Mouse (Mus musculus): Measurements from ENCODE around the gene Sh3glb1.
A peak's percentile ranks its signal among the peaks of the same experiment; 100 is the strongest.
"Not testable (repeated sequence)": the region's sequence is repeated elsewhere in the genome, so short reads cannot be mapped to it uniquely, and the experiment has no call there.

Gene Sh3glb1

GRCm38 (mm10) chr3:144719901-144720747 is at the start of gene Sh3glb1:
TSS of gene Sh3glb1 (minus strand) at chr3:144720335.
- DNase-seq (ENCODE audit: low read depth in 2 of 2, low spot score in 2 of 2): peak; percentile 98 to 99

- no peak for DNase-seq (ENCODE audit: low read depth in 2 of 2, low spot score in 2 of 2)
These were observed 45.0 kb upstream of the Sh3glb1 start for GRCm38 (mm10) chr3:144765161-144765560.

- DNase-seq (ENCODE audit: low read depth in 2 of 2, low spot score in 2 of 2): no peak
These were observed 41.3 kb upstream of the Sh3glb1 start for GRCm38 (mm10) chr3:144761454-144761853.

- no peak for DNase-seq (ENCODE audit: low read depth in 2 of 2, low spot score in 2 of 2)
These were observed 40.6 kb upstream of the Sh3glb1 start, which contains the start of gene Clca3a1 for GRCm38 (mm10) chr3:144760592-144761309. TSS of gene Clca3a1 (minus strand) at chr3:144760977.

GRCm38 (mm10) chr3:144759719-144760118 is 39.6 kb upstream of the Sh3glb1 start:
- DNase-seq (ENCODE audit: low read depth in 2 of 2, low spot score in 2 of 2): no peak

GRCm38 (mm10) chr3:144756103-144756502 is 36.0 kb upstream of the Sh3glb1 start:
- DNase-seq (ENCODE audit: low read depth in 2 of 2, low spot score in 2 of 2): not testable (repeated sequence)

- peak in 1 of 2 experiments; percentile 8 for DNase-seq (ENCODE audit: low read depth in 2 of 2, low spot score in 2 of 2)
These were observed 33.0 kb upstream of the Sh3glb1 start for GRCm38 (mm10) chr3:144753120-144753519.

- not testable (repeated sequence) for DNase-seq (ENCODE audit: low read depth in 2 of 2, low spot score in 2 of 2)
These were observed 29.2 kb upstream of the Sh3glb1 start for GRCm38 (mm10) chr3:144749062-144749963.

- DNase-seq (ENCODE audit: low read depth in 2 of 2, low spot score in 2 of 2): not testable (repeated sequence)
These were observed 27.6 kb upstream of the Sh3glb1 start for GRCm38 (mm10) chr3:144747706-144748105.

- not testable (repeated sequence) for DNase-seq (ENCODE audit: low read depth in 2 of 2, low spot score in 2 of 2)
These were observed 18.3 kb upstream of the Sh3glb1 start for GRCm38 (mm10) chr3:144738396-144738795.

- DNase-seq (ENCODE audit: low read depth in 2 of 2, low spot score in 2 of 2): no peak
These were observed 16.7 kb upstream of the Sh3glb1 start for GRCm38 (mm10) chr3:144736831-144737230.

- DNase-seq (ENCODE audit: low read depth in 2 of 2, low spot score in 2 of 2): peak; percentile 26 to 37
These were observed 3.3 kb upstream of the Sh3glb1 start for GRCm38 (mm10) chr3:144723455-144723854.

GRCm38 (mm10) chr3:144722566-144722965 is 2.4 kb upstream of the Sh3glb1 start:
- not testable (repeated sequence) for DNase-seq (ENCODE audit: low read depth in 2 of 2, low spot score in 2 of 2)

GRCm38 (mm10) chr3:144721860-144722256 is 1.7 kb upstream of the Sh3glb1 start:
- no peak for DNase-seq (ENCODE audit: low read depth in 2 of 2, low spot score in 2 of 2)

- no peak for DNase-seq (ENCODE audit: low read depth in 2 of 2, low spot score in 2 of 2)
These were observed 1.1 kb upstream of the Sh3glb1 start for GRCm38 (mm10) chr3:144721077-144721859.

GRCm38 (mm10) chr3:144719088-144719900 is 841 bp downstream of the Sh3glb1 start:
- DNase-seq (ENCODE audit: low read depth in 2 of 2, low spot score in 2 of 2): peak; percentile 57 to 62

- no peak for DNase-seq (ENCODE audit: low read depth in 2 of 2, low spot score in 2 of 2)
These were observed 1.4 kb downstream of the Sh3glb1 start for GRCm38 (mm10) chr3:144718706-144719087.

GRCm38 (mm10) chr3:144717835-144718234 is 2.3 kb downstream of the Sh3glb1 start:
- no peak for DNase-seq (ENCODE audit: low read depth in 2 of 2, low spot score in 2 of 2)

- DNase-seq (ENCODE audit: low read depth in 2 of 2, low spot score in 2 of 2): no peak
These were observed 3.0 kb downstream of the Sh3glb1 start for GRCm38 (mm10) chr3:144717121-144717520.
